Mouse (Mus musculus): ENCODE data around the gene Car15.

- TF ChIP-seq GATA1 (IDR thresholded peaks at IDR 0.05; ENCODE audit: borderline replicate concordance, low read length), result no peak
- no peak for TF ChIP-seq FLI1 (IDR thresholded peaks at IDR 0.05; ENCODE audit: low read length)
Observed at GRCm38 (mm10) chr16:17838051-17838450, at the start of gene Car15.
